Mouse (Mus musculus) limb, embryonic 13.5 days (tissue): ENCODE measurements around the gene Psmb9. TPM values are rescaled to one million over a fixed set of nuclear protein-coding genes. Genes with fewer than 3 reads are reported as not detected.
"Not testable (repeated sequence)": the region's sequence is repeated elsewhere in the genome, so short reads cannot be mapped to it uniquely, and the experiment has no call there.

Source experiments
- ATAC-seq: fragments of 200-750 bp; cut with Nextera tagmentation; 2 replicates; pipeline ENCODE4 v1.8.0; 2017; ENCODE audit warnings: low read depth, moderate number of reproducible peaks, moderate TSS enrichment; ENCODE audit not compliant: low FRiP score
- H3K27ac ChIP-seq: fragments of 300-500 bp; sonication (generic); 2 replicates; pipeline ENCODE4 v1.5.1; 2015; ENCODE audit warnings: inconsistent platforms, mild to moderate bottlenecking, moderate library complexity
- H3K27me3 ChIP-seq: fragments of 300-500 bp; sonication (generic); 2 replicates; pipeline ENCODE4 v1.6.1; 2015; ENCODE audit warnings: mild to moderate bottlenecking, inconsistent platforms
- H3K36me3 ChIP-seq: fragments of 300-500 bp; sonication (generic); 2 replicates; pipeline ENCODE4 v1.6.1; 2015; ENCODE audit warnings: inconsistent platforms, mild to moderate bottlenecking, moderate library complexity
- H3K4me1 ChIP-seq: fragments of 300-500 bp; sonication (generic); 2 replicates; pipeline ENCODE4 v1.6.1; 2015; ENCODE audit warnings: inconsistent platforms
- H3K4me2 ChIP-seq: fragments of 300-500 bp; sonication (generic); replicated peaks from 2 replicates; pipeline ENCODE4 v1.6.1; 2015; ENCODE audit warnings: inconsistent platforms, mild to moderate bottlenecking, moderate library complexity
- H3K4me3 ChIP-seq: fragments of 300-500 bp; sonication (generic); 2 replicates; pipeline ENCODE4 v1.5.1; 2015; ENCODE audit warnings: moderate library complexity, mild to moderate bottlenecking, inconsistent platforms
- H3K9ac ChIP-seq: fragments of 300-500 bp; sonication (generic); 2 replicates; pipeline ENCODE4 v1.6.1; 2015; ENCODE audit warnings: mild to moderate bottlenecking, inconsistent platforms
- H3K9me3 ChIP-seq: fragments of 300-500 bp; sonication (generic); 2 replicates; pipeline ENCODE4 v1.6.1; 2016; ENCODE audit warnings: inconsistent platforms
- WGBS: fragments of 180-500 bp; shearing (Covaris S2); methylation state at CpG from one replicate; pipeline ENCODE4 v1.1.7; 2015; 5-methylcytosine and 5-hydroxymethylcytosine counted together
- polyA plus RNA-seq: library from polyadenylated mRNA; unstranded; fragments of >200 nt; fragmentation: Nextera tagmentation; extraction: Ambion mirVana; gene quantifications from 2 replicates; pipeline ENCODE4 v1.2.1, GENCODE M21; 2015

Gene Psmb9
- polyA plus RNA-seq, 1 experiment from 2014 or later: 3.6 TPM

GRCm38 (mm10) chr17:34144221-34144620 is 43.3 kb downstream of the Psmb9 start:
- H3K36me3 ChIP-seq, H3K4me2 ChIP-seq, H3K9me3 ChIP-seq, H3K9ac ChIP-seq, H3K4me3 ChIP-seq, ATAC-seq, H3K27ac ChIP-seq: not testable (repeated sequence)
- peaks cover 23% of the 10 kb centered on the region for H3K27me3 ChIP-seq
- WGBS: 87% methylated on average over 4 of the region's 4 CpGs
- H3K4me1 ChIP-seq: peaks cover 17% of the 10 kb centered on the region

- WGBS: 77% methylated on average over 4 of the region's 5 CpGs
Observed at GRCm38 (mm10) chr17:34143461-34143860, 44.1 kb downstream of the Psmb9 start.

GRCm38 (mm10) chr17:34143033-34143432 is 44.5 kb downstream of the Psmb9 start, which contains the start of gene H2-DMb2:
Gene H2-DMb2, plus strand, starts transcription at chr17:34143307.
- no peaks in the 10 kb centered on the region for H3K36me3 ChIP-seq
- peaks cover 22% of the 10 kb centered on the region for H3K4me1 ChIP-seq
- H3K9me3 ChIP-seq: no peaks in the 10 kb centered on the region
- H3K4me3 ChIP-seq: no peak within 1 kb of the TSS
- peaks cover 35% of the 10 kb centered on the region for H3K27me3 ChIP-seq
- WGBS: 27% methylated on average over 7 of the region's 7 CpGs
- H3K27ac ChIP-seq: no peak within 1 kb of the TSS
- H3K9ac ChIP-seq: no peak within 1 kb of the TSS
- no peak for ATAC-seq
- no peak within 1 kb of the TSS for H3K4me2 ChIP-seq

More at GRCm38 (mm10) chr17:34143461-34143860, 44.1 kb downstream of the Psmb9 start:
- peaks cover 22% of the 10 kb centered on the region for H3K4me1 ChIP-seq
- no peaks in the 10 kb centered on the region for H3K36me3 ChIP-seq
- H3K27ac ChIP-seq: no peak overlapping the region
- no peaks in the 10 kb centered on the region for H3K9me3 ChIP-seq
- no peak overlapping the region for H3K4me2 ChIP-seq
- ATAC-seq: no peak
- H3K27me3 ChIP-seq: peaks cover 31% of the 10 kb centered on the region
- H3K9ac ChIP-seq: no peak overlapping the region
- no peak overlapping the region for H3K4me3 ChIP-seq

GRCm38 (mm10) chr17:34142456-34143010 is 45.0 kb downstream of the Psmb9 start:
- H3K9me3 ChIP-seq: no peaks in the 10 kb centered on the region
- peaks cover 40% of the 10 kb centered on the region for H3K27me3 ChIP-seq
- no peak overlapping the region for H3K4me2 ChIP-seq
- no peak overlapping the region for H3K4me3 ChIP-seq
- H3K27ac ChIP-seq: no peak overlapping the region
- H3K4me1 ChIP-seq: peaks cover 22% of the 10 kb centered on the region
- H3K9ac ChIP-seq: no peak overlapping the region
- ATAC-seq: no peak
- 49% methylated on average over 7 of the region's 7 CpGs for WGBS
- H3K36me3 ChIP-seq: no peaks in the 10 kb centered on the region

- Histone ChIP-seq H3K27me3 (peaks cover 49% of the 10 kb centered on the region), H3K9ac (no peak overlapping the region), H3K36me3 (no peaks in the 10 kb centered on the region), H3K4me1 (peaks cover 22% of the 10 kb centered on the region), H3K9me3 (no peaks in the 10 kb centered on the region), H3K27ac (no peak overlapping the region), H3K4me3 (no peak overlapping the region), H3K4me2 (no peak overlapping the region)
- no peak for ATAC-seq
- 60% methylated on average over 4 of the region's 4 CpGs for WGBS
Observed at GRCm38 (mm10) chr17:34141448-34141847, 46.1 kb downstream of the Psmb9 start.

GRCm38 (mm10) chr17:34140240-34140639 is 47.3 kb downstream of the Psmb9 start:
- H3K4me1 ChIP-seq: peaks cover 27% of the 10 kb centered on the region
- WGBS: 12% methylated on average over 5 of the region's 5 CpGs
- no peak for ATAC-seq
- H3K4me3 ChIP-seq: peak overlapping the region; percentile 35; the same call in 1 of the 2 replicates
- peaks cover 52% of the 10 kb centered on the region for H3K27me3 ChIP-seq
- H3K36me3 ChIP-seq: no peaks in the 10 kb centered on the region
- no peaks in the 10 kb centered on the region for H3K9me3 ChIP-seq
- H3K27ac ChIP-seq: no peak overlapping the region
- H3K9ac ChIP-seq: no peak overlapping the region
- peak overlapping the region; percentile 70 for H3K4me2 ChIP-seq

GRCm38 (mm10) chr17:34139416-34139815 is 48.1 kb downstream of the Psmb9 start:
- Histone ChIP-seq H3K9me3 (no peaks in the 10 kb centered on the region), H3K9ac (peak overlapping the region; percentile 59; the same call in 1 of the 2 replicates), H3K36me3 (no peaks in the 10 kb centered on the region), H3K27ac (no peak overlapping the region), H3K4me3 (peak overlapping the region; percentile 35), H3K4me2 (peak overlapping the region; percentile 70), H3K27me3 (peaks cover 52% of the 10 kb centered on the region), H3K4me1 (peaks cover 27% of the 10 kb centered on the region)
- WGBS: under 1% methylated on average over 16 of the region's 16 CpGs
- no peak for ATAC-seq

GRCm38 (mm10) chr17:34138655-34139054 is 48.9 kb downstream of the Psmb9 start:
- H3K36me3 ChIP-seq: no peaks in the 10 kb centered on the region
- ATAC-seq: no peak
- H3K4me3 ChIP-seq: no peak overlapping the region
- H3K27me3 ChIP-seq: peaks cover 52% of the 10 kb centered on the region
- 77% methylated on average over 7 of the region's 7 CpGs for WGBS
- H3K27ac ChIP-seq: no peak overlapping the region
- H3K4me1 ChIP-seq: peaks cover 27% of the 10 kb centered on the region
- H3K9ac ChIP-seq: no peak overlapping the region
- H3K9me3 ChIP-seq: no peaks in the 10 kb centered on the region
- H3K4me2 ChIP-seq: 0 out of 2 replicates have a peak overlapping the region, but pooled peaks have one; percentile 70

- Histone ChIP-seq H3K27me3 (peaks cover 52% of the 10 kb centered on the region), H3K4me1 (peaks cover 20% of the 10 kb centered on the region), H3K36me3 (no peaks in the 10 kb centered on the region), H3K9ac (no peak overlapping the region), H3K9me3 (no peaks in the 10 kb centered on the region), H3K27ac (no peak overlapping the region), H3K4me3 (no peak overlapping the region), H3K4me2 (no peak overlapping the region)
- WGBS: 74% methylated on average over 7 of the region's 7 CpGs
- no peak for ATAC-seq
Observed at GRCm38 (mm10) chr17:34137601-34138000, 50.0 kb downstream of the Psmb9 start.

GRCm38 (mm10) chr17:34135297-34136224 is 52.0 kb downstream of the Psmb9 start:
- Histone ChIP-seq H3K4me1 (peaks cover 18% of the 10 kb centered on the region), H3K9ac (peak overlapping the region; percentile 32; the same call in 1 of the 2 replicates), H3K27ac (no peak overlapping the region), H3K4me2 (peak overlapping the region; percentile 67), H3K9me3 (no peaks in the 10 kb centered on the region), H3K27me3 (peaks cover 42% of the 10 kb centered on the region), H3K4me3 (peak overlapping the region; percentile 40), H3K36me3 (no peaks in the 10 kb centered on the region)
- WGBS: 6% methylated on average over 31 of the region's 31 CpGs
- peak; percentile 97 for ATAC-seq

- Histone ChIP-seq H3K4me1 (peaks cover 15% of the 10 kb centered on the region), H3K27me3 (peaks cover 31% of the 10 kb centered on the region), H3K4me3 (no peak overlapping the region), H3K36me3 (no peaks in the 10 kb centered on the region), H3K9me3 (no peaks in the 10 kb centered on the region), H3K27ac (no peak overlapping the region), H3K9ac (no peak overlapping the region), H3K4me2 (no peak overlapping the region)
- WGBS: 89% methylated on average over 3 of the region's 3 CpGs
- ATAC-seq: no peak
Observed at GRCm38 (mm10) chr17:34134451-34134850, 53.1 kb downstream of the Psmb9 start.

- no peak for ATAC-seq
- Histone ChIP-seq H3K4me2 (no peak overlapping the region), H3K9me3 (no peaks in the 10 kb centered on the region), H3K27me3 (peaks cover 19% of the 10 kb centered on the region), H3K36me3 (no peaks in the 10 kb centered on the region), H3K9ac (no peak overlapping the region), H3K4me1 (peaks cover 19% of the 10 kb centered on the region), H3K4me3 (no peak overlapping the region), H3K27ac (no peak overlapping the region)
- 82% methylated on average over 11 of the region's 11 CpGs for WGBS
Observed at GRCm38 (mm10) chr17:34133289-34133688, 54.3 kb downstream of the Psmb9 start.
